Mouse (Mus musculus) spleen, adult 12 weeks (tissue): Measurements from ENCODE around the gene Sorcs3.

ENCODE experiments used
- DNase-seq: peaks from one replicate; pipeline ENCODE4 v3.0.0; 2022; ENCODE audit warnings: low spot score

The Sorcs3 gene

DNA sequence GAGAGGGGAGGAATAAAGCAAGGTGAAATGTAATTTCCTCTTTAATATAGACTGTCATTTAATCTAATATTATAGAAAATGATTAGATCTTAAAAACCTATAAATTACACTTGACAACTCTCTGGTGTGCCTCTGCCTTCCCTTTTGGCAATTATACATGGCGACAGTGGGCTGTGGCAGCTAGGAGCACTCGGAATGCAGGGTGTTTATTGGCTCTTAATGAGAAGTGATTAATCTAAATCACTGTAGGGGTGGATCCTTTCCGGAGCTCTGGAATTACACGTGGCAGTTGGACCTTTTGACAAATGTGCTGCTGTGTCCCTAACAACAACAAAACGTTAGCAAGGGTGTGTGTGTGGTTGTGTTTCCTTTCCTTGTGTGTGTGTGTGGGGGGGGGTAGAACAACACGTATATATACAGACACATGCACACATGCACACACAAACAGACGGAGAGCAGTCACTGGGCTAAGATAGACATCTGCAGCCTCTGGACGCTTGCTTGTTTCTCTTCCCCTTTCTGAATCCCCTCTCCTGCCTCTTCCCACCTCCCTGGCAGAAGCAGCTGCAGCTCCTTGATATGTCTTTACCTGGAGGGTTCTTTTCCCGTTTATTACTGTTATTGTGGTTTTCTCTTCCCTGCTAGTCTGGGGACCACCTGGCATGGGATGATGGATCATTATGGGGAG lies 318.8 kb downstream of the Sorcs3 start:
- DNase-seq, result no peak

DNA sequence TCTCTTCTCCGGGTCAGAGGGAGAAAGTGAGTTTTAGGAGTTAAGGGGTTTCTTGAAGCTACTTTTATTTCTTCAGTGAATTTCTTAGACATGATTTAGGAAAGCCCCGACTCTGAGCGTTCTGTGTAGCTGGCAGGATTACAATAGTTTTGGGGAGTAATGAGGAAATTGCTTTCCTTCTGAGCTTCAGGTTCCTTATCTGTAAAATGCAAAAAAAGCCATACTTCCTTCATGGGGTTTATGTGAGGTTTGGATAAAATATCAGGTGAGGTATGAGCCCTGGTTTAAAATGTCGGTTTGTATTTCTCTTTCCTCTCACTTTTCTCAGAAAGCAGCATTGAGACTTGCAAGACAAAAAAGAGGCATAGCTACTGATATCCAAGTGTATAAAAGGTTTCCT lies 327.8 kb downstream of the Sorcs3 start:
- no peak for DNase-seq

DNA sequence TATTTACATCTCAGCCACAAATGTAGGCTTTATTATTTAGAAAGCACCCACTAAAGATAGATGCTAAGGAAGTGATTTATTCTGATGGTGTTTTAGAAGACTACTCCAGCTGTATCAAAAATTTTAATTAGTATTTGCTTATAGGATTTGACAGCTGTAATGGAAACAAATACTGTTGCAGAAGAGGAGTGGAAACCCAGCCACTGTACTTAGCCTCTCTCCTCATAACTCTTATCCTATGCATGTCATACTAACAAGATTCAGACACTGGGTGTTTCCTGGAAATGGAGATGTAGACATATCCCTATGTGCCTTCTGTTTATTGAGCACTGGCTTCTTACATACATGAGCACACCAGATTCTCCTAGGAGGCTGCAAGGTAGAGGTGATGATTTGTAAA lies 338.5 kb downstream of the Sorcs3 start:
- DNase-seq, result no peak

DNA sequence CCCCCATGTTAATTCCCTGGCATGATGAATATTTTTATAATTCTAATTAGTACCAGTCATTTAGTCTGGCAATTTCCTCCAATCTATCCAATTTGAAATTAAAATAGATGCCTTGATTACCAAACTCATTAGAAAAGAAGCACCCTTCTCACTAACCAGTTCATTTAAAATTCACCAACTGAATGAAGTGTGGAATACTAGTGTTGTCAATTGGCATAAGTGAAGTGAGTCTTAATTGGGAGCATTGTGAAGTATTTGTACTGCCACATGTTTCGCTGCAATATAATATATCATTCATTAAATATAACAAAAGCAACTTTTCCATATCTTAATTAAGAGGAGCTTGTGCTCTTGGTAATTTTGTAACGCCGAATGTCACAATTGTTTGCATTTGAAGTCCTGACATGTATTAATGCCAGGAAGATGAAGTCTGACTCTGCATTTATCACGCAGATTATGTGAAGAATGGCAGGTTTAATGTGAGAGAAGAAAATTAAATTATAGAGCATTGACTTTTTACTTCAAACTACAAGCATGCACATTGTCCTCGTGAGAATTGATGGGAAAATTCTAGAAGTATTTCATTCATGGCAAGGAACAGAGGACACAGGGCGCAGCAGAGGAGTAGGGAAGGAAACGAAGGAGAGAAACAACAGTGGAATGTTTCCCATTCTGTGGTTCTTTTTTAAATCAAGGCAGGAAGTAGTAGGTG lies 339.8 kb downstream of the Sorcs3 start:
- no peak for DNase-seq

DNA sequence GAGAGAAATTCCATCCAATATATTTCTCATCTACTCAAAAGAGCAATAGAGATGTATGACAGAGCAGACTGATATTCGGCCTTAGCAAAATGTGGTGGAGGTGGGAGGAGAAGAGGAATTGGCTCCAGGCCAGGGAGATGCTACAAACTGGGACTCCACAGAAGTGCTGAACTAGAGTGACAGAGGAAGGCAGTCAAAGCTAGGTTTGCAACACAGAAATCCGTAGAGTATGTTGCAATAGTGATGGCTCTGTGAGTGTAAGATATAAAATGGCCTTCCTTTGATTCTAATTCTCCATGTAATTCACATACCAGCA lies 340.3 kb downstream of the Sorcs3 start:
- no peak for DNase-seq

DNA sequence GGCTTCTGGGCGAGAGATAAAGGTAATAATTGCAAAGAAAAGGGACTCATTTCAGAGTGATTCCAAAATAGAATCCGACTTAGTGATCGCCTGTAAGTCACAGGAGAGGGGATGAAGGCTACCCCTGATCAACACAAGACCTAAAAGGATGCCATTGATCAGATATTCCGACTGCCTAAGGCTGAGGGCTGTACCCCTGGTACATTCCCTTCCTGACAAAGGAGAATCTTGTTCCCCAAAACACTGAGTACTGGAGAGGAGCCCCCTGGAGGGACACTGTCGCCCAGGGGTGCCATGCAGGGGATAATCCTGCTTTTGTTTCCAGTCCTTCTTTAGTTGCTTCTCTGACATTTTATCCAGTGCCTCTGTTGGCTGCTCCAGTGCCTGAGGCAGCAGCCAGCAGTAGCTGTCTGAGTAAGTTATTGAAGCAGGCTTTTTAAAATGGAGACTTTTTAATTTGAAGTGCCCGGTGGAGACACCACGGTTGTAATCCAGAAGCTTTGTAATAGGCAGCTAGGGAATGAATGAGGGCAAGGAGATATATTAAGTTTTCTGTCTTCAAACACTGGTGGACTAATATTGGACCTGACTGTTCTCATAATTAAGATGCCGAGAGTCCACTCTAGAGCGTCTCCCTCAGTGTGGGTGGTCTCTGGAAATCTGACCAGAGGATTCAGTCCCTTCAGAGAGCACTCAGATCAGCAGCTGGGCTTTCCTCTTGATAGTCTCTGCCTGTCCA lies 342.5 kb downstream of the Sorcs3 start:
- DNase-seq, result no peak

DNA sequence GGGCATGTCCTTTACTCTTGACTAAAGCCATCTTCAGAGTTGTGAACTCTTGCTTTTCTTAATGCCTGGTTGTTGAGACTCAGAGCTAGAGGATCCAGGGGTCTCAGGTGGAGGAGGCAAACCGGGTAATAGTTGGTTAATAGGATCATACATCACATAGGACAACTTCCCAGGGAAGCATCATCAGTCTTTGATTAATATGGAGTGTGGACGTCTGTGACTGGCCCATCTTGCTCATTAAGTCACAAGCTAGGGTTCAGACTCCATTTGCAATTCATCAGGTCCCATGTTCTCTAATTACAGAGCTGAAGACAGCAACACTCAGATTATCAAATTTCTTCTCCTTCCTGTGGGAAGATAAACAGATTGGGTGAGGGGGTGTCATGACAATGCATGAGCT lies 353.6 kb downstream of the Sorcs3 start:
- no peak for DNase-seq

DNA sequence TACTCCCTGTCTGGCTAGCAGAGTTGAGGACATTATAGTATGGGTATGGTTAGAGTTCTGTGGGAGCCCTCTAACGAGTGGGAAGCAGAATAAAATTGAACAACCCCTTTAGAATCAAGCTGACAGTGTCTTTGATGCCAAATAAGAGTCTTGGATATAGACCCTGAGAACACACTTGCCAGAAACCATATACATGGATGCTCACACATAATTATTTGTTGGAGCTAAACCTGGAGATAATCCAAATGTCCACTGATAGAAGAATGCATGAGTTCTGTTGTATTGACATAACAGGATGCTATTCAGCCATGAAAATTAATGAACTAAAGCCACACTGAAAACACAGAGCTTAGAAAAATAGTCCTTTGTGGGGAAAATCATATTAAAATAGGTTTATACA lies 369.9 kb downstream of the Sorcs3 start:
- DNase-seq, result no peak

DNA sequence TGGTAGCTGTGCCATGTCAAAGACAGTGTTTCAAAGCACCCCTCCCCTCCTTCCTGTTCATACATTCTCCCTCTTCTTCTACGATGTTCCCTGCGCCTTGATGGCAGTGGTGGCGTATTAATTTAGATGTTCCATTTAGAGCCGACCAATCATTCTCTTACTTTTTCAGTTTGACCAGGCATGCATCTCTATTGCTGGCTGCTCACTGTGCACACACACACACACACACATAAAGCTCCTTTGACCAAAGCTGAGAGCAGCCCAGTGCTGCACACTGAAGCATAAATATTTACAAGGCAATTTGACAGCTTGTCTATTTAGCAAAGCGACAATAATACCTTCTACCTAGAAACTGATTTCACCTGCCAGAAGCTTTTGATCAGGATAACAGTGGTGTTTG lies 371.3 kb downstream of the Sorcs3 start:
- DNase-seq, result no peak

DNA sequence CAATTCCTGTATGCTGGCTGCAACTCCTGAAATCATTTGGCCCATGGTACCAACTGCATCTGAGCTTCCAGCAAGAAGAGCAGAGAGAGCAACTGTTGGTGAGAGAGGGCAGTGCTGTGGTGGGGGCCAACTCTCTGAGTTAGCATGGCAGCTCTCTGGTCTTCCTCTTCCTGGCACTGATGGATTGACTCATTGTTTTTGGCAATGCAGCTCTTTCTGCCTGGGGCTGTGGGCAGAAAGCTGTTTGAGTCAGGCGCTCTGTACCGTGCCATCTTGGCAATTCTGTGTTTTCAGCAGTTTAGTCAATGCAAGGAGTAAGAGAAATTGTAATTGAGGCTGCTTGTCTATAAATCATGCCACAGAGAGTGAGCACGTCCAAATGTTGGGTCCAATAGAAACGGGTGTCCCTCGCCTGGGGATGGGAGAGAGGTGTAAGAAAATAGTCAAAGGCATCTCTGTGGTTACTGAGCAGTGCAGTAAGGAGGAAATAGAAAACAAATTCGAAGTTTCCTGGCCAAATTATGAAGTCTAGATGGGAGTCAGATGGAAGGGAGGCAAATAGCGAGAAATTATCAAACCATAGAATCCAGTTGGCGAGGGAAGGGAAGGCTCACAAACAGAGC lies 379.2 kb downstream of the Sorcs3 start:
- DNase-seq, result no peak

DNA sequence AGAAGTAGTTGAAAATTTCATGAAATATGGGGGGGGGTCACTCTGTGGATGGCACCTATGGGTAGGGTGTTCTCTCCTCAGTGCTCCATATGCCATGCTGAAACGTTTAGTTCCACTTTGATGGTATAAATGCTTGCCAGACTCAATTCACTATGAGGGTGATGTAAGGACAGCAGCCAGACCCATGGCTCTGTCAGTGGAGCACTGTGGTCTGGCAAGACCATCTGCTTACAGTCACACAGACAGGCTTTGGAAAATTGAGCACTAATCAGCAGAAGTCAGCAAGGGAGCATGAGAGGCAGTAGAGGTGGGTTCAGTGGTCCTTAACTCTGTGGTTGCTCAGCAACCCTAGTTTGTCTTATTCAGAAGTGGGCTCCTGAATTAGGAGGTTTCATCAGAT lies 411.1 kb downstream of the Sorcs3 start:
- no peak for DNase-seq

DNA sequence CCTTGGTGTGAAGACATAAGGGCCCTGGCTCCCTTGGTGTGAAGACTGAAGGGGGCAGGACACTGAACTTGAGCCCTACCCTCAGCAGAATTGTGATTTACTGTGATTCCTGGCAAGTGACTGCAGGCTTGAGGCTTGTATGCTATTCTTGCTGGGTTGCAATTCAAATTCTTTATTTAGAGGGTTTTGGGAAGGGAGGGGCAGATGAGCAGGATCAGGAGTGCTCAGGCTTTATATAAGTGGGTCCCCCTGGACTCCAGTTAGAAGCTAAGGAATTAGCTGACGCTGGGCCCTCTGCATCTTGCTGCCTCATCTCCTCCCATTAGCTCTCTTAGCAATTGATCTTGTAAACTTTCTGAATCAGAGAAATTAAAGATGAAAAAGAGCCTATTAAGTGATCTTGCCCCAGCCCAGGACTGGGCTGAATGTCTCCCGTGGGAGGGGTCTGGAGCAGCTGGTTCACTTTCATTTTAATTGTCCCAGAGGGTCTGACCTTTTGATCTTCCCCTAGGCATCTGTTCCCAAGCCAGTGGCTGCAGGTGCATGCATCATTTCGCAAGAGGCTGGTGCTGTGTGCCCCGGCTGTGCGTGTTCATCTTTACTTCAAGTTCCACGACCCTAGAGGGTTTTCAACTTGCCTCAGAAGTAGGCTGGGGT lies 425.0 kb downstream of the Sorcs3 start:
- no peak for DNase-seq

DNA sequence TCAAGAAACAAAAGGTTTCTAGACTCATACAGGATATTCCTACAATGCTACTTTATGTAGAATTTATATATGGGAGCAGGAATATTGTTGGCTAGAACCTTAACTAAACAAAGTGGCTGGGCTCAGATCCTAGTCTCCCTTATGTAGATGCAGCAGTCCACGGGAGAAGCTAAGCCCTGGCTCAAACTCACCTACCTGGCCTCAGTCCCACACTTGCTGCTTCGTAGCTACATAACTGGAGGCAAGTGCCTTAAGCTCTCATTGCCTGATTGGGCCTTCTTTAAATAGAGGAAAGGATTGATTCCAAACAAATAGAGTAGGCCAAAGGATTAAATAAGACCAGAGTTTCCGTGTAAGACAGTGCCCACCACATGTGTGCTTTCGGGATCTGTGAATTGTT lies 436.7 kb downstream of the Sorcs3 start:
- DNase-seq, result no peak

DNA sequence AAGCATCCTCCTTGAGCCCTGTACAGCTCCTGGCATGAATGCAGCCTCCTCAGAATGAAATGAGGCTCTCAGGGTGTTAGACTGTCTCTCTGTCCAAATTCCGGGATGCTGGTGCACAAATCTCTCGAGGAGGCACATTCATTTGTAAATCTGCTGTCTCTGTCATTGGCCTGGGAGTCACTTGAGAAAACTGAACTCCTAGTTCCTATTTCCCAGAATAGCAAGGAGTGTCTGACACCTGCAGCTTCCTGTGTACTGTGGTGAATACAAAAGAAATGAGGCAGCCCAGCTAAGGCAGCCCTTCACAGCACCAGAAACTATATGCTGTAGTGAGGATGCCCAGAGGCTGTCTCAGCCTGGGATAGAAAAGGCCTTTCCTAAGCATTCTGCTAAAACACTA lies 444.1 kb downstream of the Sorcs3 start:
- DNase-seq, result no peak

DNA sequence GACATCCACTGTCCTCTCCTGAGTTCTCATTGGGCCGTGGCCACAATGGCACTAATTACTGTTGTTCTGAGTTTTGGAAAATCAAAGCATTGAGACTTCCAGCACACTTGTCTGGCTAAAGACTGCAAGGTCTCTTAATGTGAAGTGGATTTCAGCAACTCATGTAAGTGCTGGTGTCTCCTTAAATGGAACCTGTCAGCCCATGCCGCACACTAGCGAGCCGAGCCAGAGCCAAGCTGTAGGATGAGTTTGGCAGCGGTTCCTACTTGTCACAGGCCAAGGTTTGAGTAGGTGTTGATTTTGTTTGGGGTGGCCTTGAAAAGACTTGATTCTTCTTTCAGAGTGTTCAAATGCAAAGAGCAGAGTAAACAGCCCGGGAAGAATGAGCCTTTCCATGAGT lies 445.8 kb downstream of the Sorcs3 start:
- DNase-seq, result no peak

DNA sequence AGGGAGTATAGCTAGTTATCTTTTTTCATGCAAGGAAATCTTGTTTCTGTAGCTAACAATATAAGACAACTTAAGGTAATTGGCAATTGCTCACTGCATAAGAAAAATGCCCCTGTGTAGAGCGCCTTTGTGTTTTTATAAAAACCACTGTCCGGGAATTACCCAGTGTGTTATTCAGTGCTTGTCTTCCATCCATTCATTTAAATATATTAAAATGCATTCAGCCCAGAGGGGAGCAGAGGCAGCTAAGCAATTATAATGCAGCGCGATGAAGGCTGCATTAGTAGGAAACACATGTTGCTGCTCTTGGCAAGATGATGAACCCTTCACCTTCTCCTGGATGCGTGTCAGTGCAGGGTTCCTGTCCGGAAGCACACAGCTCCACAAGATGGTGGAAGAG lies 454.4 kb downstream of the Sorcs3 start:
- no peak for DNase-seq

DNA sequence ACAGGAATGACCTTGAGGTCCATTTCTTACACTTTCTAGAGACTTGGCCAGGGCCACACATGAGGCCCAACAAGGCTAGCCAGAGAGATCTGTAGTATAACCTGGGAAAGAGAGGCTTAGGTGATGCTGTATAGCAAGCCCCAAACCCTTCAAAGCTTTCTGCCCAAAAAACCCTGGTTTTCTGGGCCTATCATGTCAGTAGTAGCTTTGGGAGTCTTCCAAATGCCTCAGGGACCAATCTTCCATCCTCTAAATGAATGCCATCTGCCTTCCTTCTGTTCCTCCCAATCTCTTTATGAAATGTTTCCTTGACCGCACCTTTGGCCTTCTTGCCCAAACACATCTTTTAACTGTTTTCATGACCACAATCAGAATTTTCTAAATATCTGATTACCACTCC lies 474.1 kb downstream of the Sorcs3 start:
- no peak for DNase-seq

DNA sequence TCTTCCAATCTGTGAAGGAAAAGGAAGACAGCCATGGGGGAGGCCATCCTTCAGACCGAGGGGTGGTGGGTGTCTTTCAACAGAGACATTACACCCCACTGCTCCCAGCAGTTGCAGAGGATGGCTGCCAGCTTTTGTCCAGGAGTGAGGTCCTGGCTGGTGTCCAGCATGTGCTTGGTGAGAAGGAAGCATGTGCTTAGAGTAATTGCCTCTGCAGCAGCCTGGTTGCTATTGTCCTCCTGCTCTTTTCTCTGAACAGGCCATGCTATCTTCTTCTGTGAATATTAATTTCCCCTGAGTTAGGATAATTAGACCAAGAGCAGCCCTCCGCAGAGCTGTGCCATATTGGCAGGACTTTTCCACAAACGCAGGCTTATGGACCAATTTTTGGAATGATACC lies 476.7 kb downstream of the Sorcs3 start:
- no peak for DNase-seq

DNA sequence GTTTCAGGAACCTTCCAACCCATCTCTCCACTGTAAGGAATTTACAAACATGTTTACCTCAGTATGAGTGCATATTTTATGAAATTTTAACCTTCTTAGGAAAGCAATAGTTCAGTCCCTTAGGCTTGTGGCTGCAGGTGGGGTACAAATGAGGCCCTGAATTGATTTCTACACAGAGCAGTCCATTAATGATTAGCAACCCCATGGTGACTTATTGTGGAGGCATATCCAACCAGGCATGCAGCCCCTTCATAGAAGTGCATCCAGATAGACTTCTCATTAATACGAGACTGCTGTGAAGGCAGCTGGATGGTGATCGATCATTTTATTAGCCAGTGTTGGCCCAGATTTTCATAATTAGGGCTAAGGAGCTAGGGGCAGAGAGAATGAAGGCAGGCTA lies 480.5 kb downstream of the Sorcs3 start:
- DNase-seq, result no peak

DNA sequence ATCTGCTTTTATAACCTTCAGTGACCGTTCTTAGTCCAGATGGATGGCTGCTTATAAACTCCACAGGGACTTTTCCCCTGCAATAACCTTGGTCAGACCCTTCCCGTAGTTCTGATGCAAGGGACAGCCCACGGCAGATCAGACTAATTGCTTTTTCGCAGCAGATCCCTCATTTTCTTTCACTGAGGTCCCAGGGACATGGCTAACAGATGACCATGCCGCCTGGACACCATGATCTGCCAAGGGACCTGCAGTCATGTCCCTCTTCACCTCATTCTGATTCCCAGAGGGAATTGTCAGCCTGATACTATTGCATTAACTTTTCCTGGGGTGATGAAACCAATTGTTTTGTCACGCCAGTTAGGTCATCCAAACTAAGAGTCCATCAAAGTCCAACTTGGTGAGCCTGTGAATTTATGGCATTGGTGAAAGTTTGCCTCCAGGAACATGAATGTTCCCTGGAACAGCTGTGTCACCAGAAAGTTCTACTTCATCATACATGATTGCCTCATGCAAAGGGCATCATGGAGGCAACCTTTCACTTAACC lies 494.4 kb downstream of the Sorcs3 start:
- no peak for DNase-seq

DNA sequence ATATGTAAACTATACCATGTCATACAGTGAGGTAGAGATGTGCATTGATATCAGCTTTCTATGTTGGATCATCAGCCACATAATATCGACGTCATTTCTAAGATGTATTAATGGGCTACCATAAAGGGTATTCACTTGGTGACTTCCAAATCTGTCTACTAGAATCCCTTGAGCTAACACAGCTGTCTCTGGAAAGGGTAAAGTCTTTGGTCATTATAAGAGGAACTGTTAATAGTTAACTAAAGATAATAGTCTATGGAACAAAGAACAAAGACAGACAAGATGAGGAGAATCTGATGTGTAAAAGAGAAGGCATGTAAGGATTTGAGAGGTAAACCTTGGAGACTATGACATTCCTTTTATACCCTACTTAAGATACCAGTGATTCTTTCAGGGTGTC lies 497.9 kb downstream of the Sorcs3 start:
- DNase-seq, result no peak

DNA sequence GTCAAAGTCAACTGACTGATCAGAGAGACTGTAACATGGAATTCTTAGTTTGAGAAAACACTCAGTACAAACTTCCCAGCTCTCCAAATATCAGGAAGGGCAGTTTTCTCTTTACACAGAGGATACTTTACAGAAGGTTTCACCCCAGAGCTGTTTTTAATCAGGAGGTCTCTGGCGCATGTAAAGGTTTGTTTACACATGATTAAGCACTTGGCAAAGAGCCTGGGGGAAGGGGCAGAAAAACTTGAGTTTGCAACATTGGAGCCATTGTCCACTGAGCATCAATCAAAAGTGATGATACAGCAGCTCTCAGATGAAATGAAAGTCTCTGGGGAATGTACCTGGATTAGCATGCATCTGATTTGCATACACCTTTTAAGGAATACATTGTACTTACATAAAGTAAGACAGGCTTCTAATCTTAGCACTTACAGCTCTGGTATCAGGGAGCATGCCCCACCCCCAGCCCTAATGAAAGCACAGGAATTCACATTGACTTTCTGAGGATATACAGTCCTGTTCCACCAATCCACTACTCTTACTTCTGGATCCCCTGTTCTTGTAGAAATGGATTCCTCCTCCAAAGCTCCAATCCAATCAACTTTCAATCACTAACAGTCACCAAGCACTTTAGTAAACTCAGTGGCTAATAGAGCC lies 500.6 kb downstream of the Sorcs3 start:
- DNase-seq, result no peak
